ENCODE assay signal across 11 mouse cellular contexts in genomic region chr6:37872861-37873260, GRCm38 (mm10). TPM values are rescaled to one million over a fixed set of nuclear protein-coding genes. Genes with fewer than 3 reads are reported as not detected.
A peak's percentile ranks its signal among the peaks of the same experiment; 100 is the strongest.
DNase-seq lines count a peak whose midpoint lies in the region; ATAC-seq and TF ChIP-seq lines count a peak whose summit lies in the region.
"Had no signal": no experiment of that assay in that cellular context is flagged by ENCODE, and none has a peak within 500 bp of the region (broad histone marks: within the 10 kb centered on the region; RNA-seq: fewer than 3 reads in every experiment).

No protein-coding gene starts in this region.

- 0 out of 2 replicates have a peak, but pooled peaks cover 3% of the 10 kb centered on the region for H3K4me1 ChIP-seq in kidney, embryonic 14.5 days (ENCODE audit: control insufficient read depth, insufficient read depth, low read length)
- no peaks in the 10 kb centered on the region for H3K4me1 ChIP-seq in ES-E14 (ENCODE audit: control insufficient read depth in 2 of 2, insufficient read depth in 2 of 2, low read length in 2 of 2, poor library complexity in 1 of 2)
- no peaks in the 10 kb centered on the region for H3K4me1 ChIP-seq in hindbrain, postnatal 0 days (ENCODE audit: insufficient read depth, low read length)

- H3K36me3 ChIP-seq in kidney, embryonic 14.5 days (ENCODE audit: control insufficient read depth, insufficient read depth, low read length), result peaks cover 14% of the 10 kb centered on the region
- peaks cover 14% of the 10 kb centered on the region; the same call in 1 of the 2 replicates for H3K36me3 ChIP-seq in ES-E14 (ENCODE audit: control insufficient read depth, insufficient read depth, low read length, poor library complexity, severe bottlenecking)
- H3K36me3 ChIP-seq in hindbrain, postnatal 0 days (ENCODE audit: insufficient read depth, low read length), result no peaks in the 10 kb centered on the region

- no peak for TF ChIP-seq CTCF in hindbrain, postnatal 0 days (IDR thresholded peaks at IDR 0.05; ENCODE audit: low read depth)

- ATAC-seq in kidney, embryonic 14.5 days (ENCODE audit: low FRiP score, low TSS enrichment), result no peak
- ATAC-seq in hindbrain, postnatal 0 days, result no peak
- ATAC-seq: inflammation-experienced regulatory T-cells, adult 6 months had no signal

- 97% methylated on average over 1 of the region's 1 CpGs for WGBS in kidney, embryonic 14.5 days
- 94% methylated on average over 1 of the region's 1 CpGs for WGBS in hindbrain, postnatal 0 days

- no peak overlapping the region for H3K9ac ChIP-seq in kidney, embryonic 14.5 days (ENCODE audit: low read depth, low read length)
- no peak overlapping the region for H3K9ac ChIP-seq in ES-E14 (ENCODE audit: insufficient read depth, low read depth, low read length, poor library complexity, severe bottlenecking)
- H3K9ac ChIP-seq in hindbrain, postnatal 0 days (replicated peaks; ENCODE audit: low read length), result no peak overlapping the region
- H3K9ac ChIP-seq: liver, embryonic 15.5 days had no signal

- H3K4me2 ChIP-seq in kidney, embryonic 14.5 days (replicated peaks; ENCODE audit: low read depth, low read length), result no peak overlapping the region
- H3K4me2 ChIP-seq in hindbrain, postnatal 0 days (ENCODE audit: low read depth, low read length), result no peak overlapping the region

- H3K27ac ChIP-seq in kidney, embryonic 14.5 days (ENCODE audit: low read depth, low read length), result no peak overlapping the region
- H3K27ac ChIP-seq in ES-E14 (ENCODE audit: insufficient read depth, low read depth, low read length, poor library complexity, severe bottlenecking), result no peak overlapping the region
- H3K27ac ChIP-seq in hindbrain, postnatal 0 days, result no peak overlapping the region
- H3K27ac ChIP-seq: liver, embryonic 15.5 days had no signal

- H3K4me3 ChIP-seq in kidney, embryonic 14.5 days (ENCODE audit: low read length), result peak overlapping the region; percentile 93; the same call in 1 of the 2 replicates
- H3K4me3 ChIP-seq in ES-E14 (ENCODE audit: insufficient read depth in 1 of 2, low read depth in 1 of 2, low read length in 2 of 2, poor library complexity in 1 of 2, severe bottlenecking in 1 of 2), result no peak overlapping the region
- H3K4me3 ChIP-seq in hindbrain, postnatal 0 days (ENCODE audit: low read length), result no peak overlapping the region

- H3K27me3 ChIP-seq in kidney, embryonic 14.5 days (ENCODE audit: control insufficient read depth, insufficient read depth, low read length), result no peaks in the 10 kb centered on the region
- no peaks in the 10 kb centered on the region for H3K27me3 ChIP-seq in hindbrain, postnatal 0 days (ENCODE audit: insufficient read depth, low read length)
- H3K27me3 ChIP-seq: liver, embryonic 15.5 days had no signal

- peaks cover 51% of the 10 kb centered on the region for H3K9me3 ChIP-seq in kidney, embryonic 14.5 days (ENCODE audit: control insufficient read depth, low read length)
- H3K9me3 ChIP-seq in ES-E14 (ENCODE audit: control insufficient read depth, insufficient read depth, low read depth, low read length), result peaks cover 28% of the 10 kb centered on the region
- H3K9me3 ChIP-seq in hindbrain, postnatal 0 days (ENCODE audit: low read length), result peaks cover 23% of the 10 kb centered on the region

- in situ Hi-C loops in ES-E14 (cut with MboI; ENCODE audit: low sequenced_read_pairs in 2 of 2, unreplicated experiment in 2 of 2), result no loop called here

- no peak for DNase-seq in kidney, postnatal 25 days
- peak; percentile 19 to 29 for DNase-seq in B cell, adult 2 months
- no peak for DNase-seq in ES-E14 (ENCODE audit: low read depth, low spot score)
- peak; percentile 39 for DNase-seq in hindbrain, postnatal 0 days (ENCODE audit: low spot score)
- no peak for DNase-seq in urinary bladder, postnatal 14 days (ENCODE audit: low spot score)
- no peak for DNase-seq in spleen, postnatal 4 days (ENCODE audit: low spot score in 2 of 2)
- DNase-seq: gastrocnemius, postnatal 36 days; spleen, adult 18-20 months had no signal

TF ChIP-seq in ES-E14, 5 proteins besides CTCF, POLR2A, EP300 and RAD21:
- no peak for TF ChIP-seq ZC3H11A (IDR thresholded peaks at IDR 0.05; ENCODE audit: borderline replicate concordance, low read depth, low read length)
- TF ChIP-seq CHD2 (IDR thresholded peaks at IDR 0.05; ENCODE audit: low read depth, low read length), result no peak; the same call in 1 of the 2 replicates
- no peak for TF ChIP-seq ZNF384 (IDR thresholded peaks at IDR 0.05; ENCODE audit: low read depth, low read length)
- 0 out of 2 replicates have a peak, but pooled peaks have one; percentile 31 for TF ChIP-seq HCFC1 (IDR thresholded peaks at IDR 0.05; ENCODE audit: borderline replicate concordance, insufficient read depth, low read length)

RNA-seq across cellular contexts. Expression of gene Trim24, which starts 2.2 kb away (rescaled TPM):
- 25.8 and 34.2 TPM in 2 replicates for polyA plus RNA-seq in kidney, embryonic 14.5 days (2014; fragmentation: Nextera tagmentation; extraction: Ambion mirVana)
- total RNA-seq in ES-E14 (2012; rRNA removed), result 77.8 and 81.7 TPM in 2 replicates
- total RNA-seq in hindbrain, postnatal 0 days (2014; rRNA removed), result 40.3 and 48.4 TPM in 2 replicates
- polyA plus RNA-seq in hindbrain, postnatal 0 days (2015; fragmentation: Nextera tagmentation; extraction: Ambion mirVana), result 12.2 and 13.2 TPM in 2 replicates

Comparison
In these comparisons a context has a peak if more than half of its experiments do, and no peak if none do; other contexts are left out.
1. DNase-seq: peak in B cell, adult 2 months (2 of 2) and hindbrain, postnatal 0 days (single experiment); none in kidney, postnatal 25 days (0 of 2), ES-E14 (single experiment), urinary bladder, postnatal 14 days (single experiment) and spleen, postnatal 4 days (0 of 2).